Mouse (Mus musculus) kidney, adult 2 months (tissue): ENCODE results near the gene Gsx1.

Source experiments
- CTCF ChIP-seq: fragments of 200-500 bp; conservative IDR thresholded peaks from 2 replicates; pipeline ENCODE4 v1.5.1; 2011; ENCODE audit warnings: low read depth, mild to moderate bottlenecking, control low read depth, low read length, moderate library complexity, mixed read lengths; ENCODE audit not compliant: insufficient read depth, insufficient read length
- POLR2A ChIP-seq: fragments of 200-500 bp; IDR thresholded peaks from one replicate; pipeline ENCODE4 v1.6.1; 2011; ENCODE audit warnings: low read depth, low read length, control low read depth

GRCm38 (mm10) chr5:147190885-147191284 is 2.4 kb downstream of the Gsx1 start:
- TF ChIP-seq CTCF (no peak), POLR2A (no peak)
